Mouse (Mus musculus) left cerebral cortex, adult 2 months (tissue): ENCODE measurements around the gene Aff4. TPM values are rescaled to one million over a fixed set of nuclear protein-coding genes. Genes with fewer than 3 reads are reported as not detected.

Source experiments
- DNase-seq, 2 experiments: peaks; one replicate each; pipeline ENCODE4 v3.0.0; 2021 to 2022; ENCODE audit warnings: low spot score in 2 of 2, mixed read lengths in 1 of 2; ENCODE audit errors: extremely low spot score in 1 of 2
- H3K27ac ChIP-seq: fragments of 200-600 bp; 2 replicates; pipeline ENCODE4 v1.8.1; 2022
- H3K4me3 ChIP-seq: fragments of 200-600 bp; 2 replicates; pipeline ENCODE4 v1.8.1; 2022
- CTCF ChIP-seq: fragments of 200-600 bp; IDR thresholded peaks from 2 replicates; pipeline ENCODE4 v1.8.1; 2022; ENCODE audit warnings: antibody characterized with exemption, mild to moderate bottlenecking, moderate library complexity
- intact Hi-C: fragments of 180-260 bp; cut with DNase I; formaldehyde crosslinking; loops from one replicate; pipeline ENCODE4 v1.15.1; 2025
- total RNA-seq, 2 experiments: library from RNA; stranded (reverse); gene quantifications; 2 replicates each; pipeline ENCODE4 v1.2.3; 2021

Gene Aff4
- total RNA-seq, 2 experiments from 2014 or later: 187 to 201 TPM

- Histone ChIP-seq H3K27ac (no peak overlapping the region), H3K4me3 (no peak overlapping the region)
- no peak for DNase-seq
- intact Hi-C loops: loop anchor here (10.0 kb wide), 1 partner anchor 1038 kb away; no protein-coding TSS in a partner anchor
- TF ChIP-seq CTCF: no peak
Observed at GRCm38 (mm10) chr11:53452396-53452795, 101.8 kb downstream of the Aff4 start.

GRCm38 (mm10) chr11:53453031-53453430 lies 102.4 kb downstream of the Aff4 start:
- Histone ChIP-seq H3K4me3 (no peak overlapping the region), H3K27ac (no peak overlapping the region)
- no peak for DNase-seq
- no peak for TF ChIP-seq CTCF
- intact Hi-C loops: loop anchor here (10.0 kb wide), 1 partner anchor 1038 kb away; no protein-coding TSS in a partner anchor

GRCm38 (mm10) chr11:53456474-53457371 lies 106.1 kb downstream of the Aff4 start, which contains the start of the genes Gm10447 and Shroom1:
TSS of gene Gm10447 (minus strand) at chr11:53457110.
TSS of gene Shroom1 (plus strand) at chr11:53457205.
- intact Hi-C loops: loop anchor here (10.0 kb wide), 1 partner anchor 1042 kb away; no protein-coding TSS in a partner anchor
- DNase-seq: no peak
- peak within 1 kb of the TSS; percentile 71 for H3K27ac ChIP-seq

GRCm38 (mm10) chr11:53457372-53457954 lies 106.8 kb downstream of the Aff4 start:
- DNase-seq: no peak
- Histone ChIP-seq H3K4me3 (peak overlapping the region; percentile 60), H3K27ac (peak overlapping the region; percentile 71)
- intact Hi-C loops: loop anchor here (10.0 kb wide), 1 partner anchor 1043 kb away; no protein-coding TSS in a partner anchor
- TF ChIP-seq CTCF: peak; percentile 21

More at GRCm38 (mm10) chr11:53456474-53457371, 106.1 kb downstream of the Aff4 start, which contains the start of the genes Gm10447 and Shroom1:
- TF ChIP-seq CTCF: peak; percentile 57
- peak within 1 kb of the TSS; percentile 60 for H3K4me3 ChIP-seq

GRCm38 (mm10) chr11:53458996-53459395 lies 108.4 kb downstream of the Aff4 start:
- TF ChIP-seq CTCF: no peak
- intact Hi-C loops: loop anchor here (10.0 kb wide), 1 partner anchor 1044 kb away; no protein-coding TSS in a partner anchor
- DNase-seq: no peak

GRCm38 (mm10) chr11:53460192-53460591 lies 109.6 kb downstream of the Aff4 start:
- no peak for TF ChIP-seq CTCF
- intact Hi-C loops: loop anchor here (10.0 kb wide), 1 partner anchor 385 kb away; no protein-coding TSS in a partner anchor
- no peak overlapping the region for H3K4me3 ChIP-seq
- no peak overlapping the region for H3K27ac ChIP-seq
- DNase-seq: no peak

More at GRCm38 (mm10) chr11:53458996-53459395, 108.4 kb downstream of the Aff4 start:
- Histone ChIP-seq H3K27ac (no peak overlapping the region), H3K4me3 (no peak overlapping the region)

GRCm38 (mm10) chr11:53461727-53462126 lies 111.1 kb downstream of the Aff4 start:
- H3K27ac ChIP-seq: no peak overlapping the region
- no peak for DNase-seq
- H3K4me3 ChIP-seq: no peak overlapping the region
- no peak for TF ChIP-seq CTCF
- intact Hi-C loops: loop anchor here (10.0 kb wide), 1 partner anchor 383 kb away; no protein-coding TSS in a partner anchor

- TF ChIP-seq CTCF: no peak
- DNase-seq: peak; percentile 75 to 78
- intact Hi-C loops: loop anchor here (10.0 kb wide), 1 partner anchor 381 kb away; no protein-coding TSS in a partner anchor
- H3K4me3 ChIP-seq: peak overlapping the region; percentile 49
- peak overlapping the region; percentile 74 for H3K27ac ChIP-seq
Observed at GRCm38 (mm10) chr11:53463551-53464424, 113.2 kb downstream of the Aff4 start.

- TF ChIP-seq CTCF: peak; percentile 85
- intact Hi-C loops: loop anchor here (10.0 kb wide), 1 partner anchor 378 kb away; no protein-coding TSS in a partner anchor
- H3K27ac ChIP-seq: peak overlapping the region; percentile 77
- DNase-seq: peak; percentile 85 to 86
- H3K4me3 ChIP-seq: peak overlapping the region; percentile 38
Observed at GRCm38 (mm10) chr11:53466231-53466971, 115.8 kb downstream of the Aff4 start.

GRCm38 (mm10) chr11:53469294-53469967 lies 118.8 kb downstream of the Aff4 start:
- H3K4me3 ChIP-seq: no peak overlapping the region; the same call in 1 of the 2 replicates
- peak in 1 of 2 experiments; percentile 33 for DNase-seq

More at GRCm38 (mm10) chr11:53469294-53469967, 118.8 kb downstream of the Aff4 start:
- H3K27ac ChIP-seq: peak overlapping the region; percentile 85
- intact Hi-C loops: loop anchor here (10.0 kb wide), 1 partner anchor 375 kb away; no protein-coding TSS in a partner anchor
- TF ChIP-seq CTCF: no peak
